Mouse (Mus musculus): Measurements from ENCODE around the gene Ptprd.

- TF ChIP-seq POLR2A (IDR thresholded peaks at IDR 0.05; ENCODE audit: borderline replicate concordance, insufficient read depth, low read length) (no peak), CTCF (IDR thresholded peaks at IDR 0.05; ENCODE audit: borderline replicate concordance, insufficient read depth, low read depth, low read length) (no peak)
These were observed 1824.6 kb downstream of the Ptprd start for GRCm38 (mm10) chr4:76386978-76387824.
